Mouse (Mus musculus) kidney, adult 11 months (tissue): Measurements from ENCODE around the gene Crk.

ENCODE experiments used
- DNase-seq: peaks from one replicate; pipeline ENCODE4 v3.0.0; 2022

The Crk gene

GRCm38 (mm10) chr11:75741615-75742014, 62.6 kb downstream of the Crk start:
- DNase-seq: no peak

- DNase-seq: no peak
These were observed 65.7 kb downstream of the Crk start for GRCm38 (mm10) chr11:75744761-75745160.

GRCm38 (mm10) chr11:75750537-75750936, 71.5 kb downstream of the Crk start:
- DNase-seq: no peak

- DNase-seq: no peak
These were observed 72.0 kb downstream of the Crk start for GRCm38 (mm10) chr11:75751082-75751481.
